28 mouse cellular contexts compared by ENCODE assay signal in the genomic region with DNA sequence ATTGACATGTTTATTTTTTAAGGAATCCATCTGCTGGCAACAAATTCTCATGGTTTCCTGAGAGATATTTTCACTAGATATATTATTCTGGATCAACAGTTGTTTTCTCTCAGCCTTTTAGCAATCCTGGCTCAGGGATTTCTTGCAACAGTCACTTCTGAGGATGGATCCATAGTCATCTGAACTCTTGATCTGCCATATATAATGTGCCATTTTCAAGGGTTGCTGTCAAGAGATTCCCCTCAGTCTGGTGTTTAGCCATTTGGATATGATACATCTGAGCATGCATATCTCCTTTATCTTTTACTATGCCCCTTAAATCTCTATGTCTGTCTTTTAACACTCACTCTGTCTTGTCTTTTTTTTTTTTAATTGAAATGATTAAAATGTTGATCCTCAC.
DNase-seq lines count a peak whose midpoint lies in the region; ATAC-seq and TF ChIP-seq lines count a peak whose summit lies in the region.
"Had no signal": no experiment of that assay in that cellular context is flagged by ENCODE, and none has a peak within 500 bp of the region (broad histone marks: within the 10 kb centered on the region; RNA-seq: fewer than 3 reads in every experiment).

No protein-coding gene starts in this region.

- H3K9me3 ChIP-seq in intestine, embryonic 15.5 days, result no peaks in the 10 kb centered on the region
- H3K9me3 ChIP-seq in intestine, postnatal 0 days (ENCODE audit: control insufficient read depth), result no peaks in the 10 kb centered on the region
- H3K9me3 ChIP-seq in kidney, embryonic 15.5 days (replicated peaks), result no peaks in the 10 kb centered on the region
- no peaks in the 10 kb centered on the region for H3K9me3 ChIP-seq in lung, embryonic 16.5 days (ENCODE audit: control insufficient read depth, low read length)
- no peaks in the 10 kb centered on the region for H3K9me3 ChIP-seq in lung, postnatal 0 days (ENCODE audit: low read length)
- H3K9me3 ChIP-seq: embryonic facial prominence, embryonic 10.5 days; embryonic facial prominence, embryonic 13.5 days; forebrain, embryonic 12.5 days; forebrain, embryonic 15.5 days; heart, embryonic 12.5 days; heart, embryonic 15.5 days; hindbrain, embryonic 10.5 days had no signal

- no peak overlapping the region for H3K27ac ChIP-seq in intestine, embryonic 15.5 days
- H3K27ac ChIP-seq in intestine, postnatal 0 days (ENCODE audit: low read depth, low read length), result no peak overlapping the region
- H3K27ac ChIP-seq in kidney, embryonic 15.5 days, result no peak overlapping the region
- H3K27ac ChIP-seq in lung, embryonic 16.5 days (ENCODE audit: low read length), result no peak overlapping the region
- no peak overlapping the region for H3K27ac ChIP-seq in lung, postnatal 0 days (ENCODE audit: low read length)
- H3K27ac ChIP-seq: embryonic facial prominence, embryonic 10.5 days; embryonic facial prominence, embryonic 13.5 days; forebrain, embryonic 12.5 days; forebrain, embryonic 15.5 days; heart, embryonic 15.5 days; hindbrain, embryonic 10.5 days had no signal

- no peak for DNase-seq in kidney, postnatal 10 days
- peak; percentile 8 for DNase-seq in kidney, postnatal 14 days
- no peak for DNase-seq in kidney, adult 11 months
- DNase-seq in lung, postnatal 0 days (ENCODE audit: low spot score), result no peak
- DNase-seq: adrenal gland, adult 8-10 months; adrenal gland, postnatal 25 days; cerebellum, adult 11-12 months; cerebellum, adult 8-10 months; cerebellum, postnatal 10 days; cerebellum, postnatal 36 days; embryo, embryonic 11 days; gastrocnemius, postnatal 25 days; heart, adult 18-20 months; heart, postnatal 10 days; heart, postnatal 36 days had no signal

- TF ChIP-seq CTCF in intestine, postnatal 0 days (IDR thresholded peaks at IDR 0.05; ENCODE audit: low read depth), result no peak
- no peak for TF ChIP-seq CTCF in lung, postnatal 0 days (IDR thresholded peaks at IDR 0.05)

- no peak overlapping the region for H3K4me3 ChIP-seq in intestine, embryonic 15.5 days (replicated peaks)
- no peak overlapping the region for H3K4me3 ChIP-seq in intestine, postnatal 0 days (ENCODE audit: low read depth, low read length)
- no peak overlapping the region for H3K4me3 ChIP-seq in kidney, embryonic 15.5 days (replicated peaks)
- no peak overlapping the region for H3K4me3 ChIP-seq in lung, embryonic 16.5 days (ENCODE audit: low read length)
- no peak overlapping the region for H3K4me3 ChIP-seq in lung, postnatal 0 days (ENCODE audit: low read depth, low read length)
- H3K4me3 ChIP-seq: embryonic facial prominence, embryonic 10.5 days; embryonic facial prominence, embryonic 13.5 days; erythroblast, embryonic 14.5 days; forebrain, embryonic 12.5 days; forebrain, embryonic 15.5 days; heart, embryonic 12.5 days; heart, embryonic 15.5 days; hindbrain, embryonic 10.5 days had no signal

- peak; percentile 43; the same call in 1 of the 2 replicates for ATAC-seq in intestine, embryonic 15.5 days
- no peak for ATAC-seq in intestine, postnatal 0 days
- ATAC-seq in kidney, embryonic 15.5 days (replicated peaks; ENCODE audit: low FRiP score), result peak; percentile 76
- peak; percentile 91 for ATAC-seq in lung, embryonic 16.5 days (ENCODE audit: low read depth)
- ATAC-seq in lung, postnatal 0 days, result no peak
- ATAC-seq: activated CD4-positive, CD25-positive, alpha-beta regulatory T cell, adult 4 months; forebrain, embryonic 15.5 days had no signal

- no peaks in the 10 kb centered on the region for H3K36me3 ChIP-seq in intestine, embryonic 15.5 days
- no peaks in the 10 kb centered on the region for H3K36me3 ChIP-seq in intestine, postnatal 0 days (ENCODE audit: control insufficient read depth, insufficient read depth)
- H3K36me3 ChIP-seq in kidney, embryonic 15.5 days, result no peaks in the 10 kb centered on the region
- no peaks in the 10 kb centered on the region for H3K36me3 ChIP-seq in lung, embryonic 16.5 days (ENCODE audit: control insufficient read depth, insufficient read depth, low read length)
- H3K36me3 ChIP-seq in lung, postnatal 0 days (ENCODE audit: insufficient read depth, low read length), result no peaks in the 10 kb centered on the region
- H3K36me3 ChIP-seq: embryonic facial prominence, embryonic 10.5 days; embryonic facial prominence, embryonic 13.5 days; forebrain, embryonic 12.5 days; forebrain, embryonic 15.5 days; heart, embryonic 12.5 days; heart, embryonic 15.5 days; hindbrain, embryonic 10.5 days had no signal

- no peak for TF ChIP-seq EP300 in lung, postnatal 0 days (IDR thresholded peaks at IDR 0.05)

- H3K27me3 ChIP-seq in intestine, embryonic 15.5 days (replicated peaks), result no peaks in the 10 kb centered on the region
- H3K27me3 ChIP-seq in intestine, postnatal 0 days (replicated peaks; ENCODE audit: control insufficient read depth, insufficient read depth, low read length), result no peaks in the 10 kb centered on the region
- no peaks in the 10 kb centered on the region for H3K27me3 ChIP-seq in kidney, embryonic 15.5 days
- H3K27me3 ChIP-seq in lung, embryonic 16.5 days (ENCODE audit: control insufficient read depth, insufficient read depth, low read depth, low read length), result no peaks in the 10 kb centered on the region
- H3K27me3 ChIP-seq in lung, postnatal 0 days (replicated peaks; ENCODE audit: insufficient read depth, low read length), result no peaks in the 10 kb centered on the region
- H3K27me3 ChIP-seq: embryonic facial prominence, embryonic 13.5 days; forebrain, embryonic 12.5 days; forebrain, embryonic 15.5 days; heart, embryonic 12.5 days; heart, embryonic 15.5 days had no signal

- no peak overlapping the region for H3K9ac ChIP-seq in intestine, embryonic 15.5 days
- no peak overlapping the region for H3K9ac ChIP-seq in intestine, postnatal 0 days (ENCODE audit: low read depth, low read length)
- no peak overlapping the region for H3K9ac ChIP-seq in kidney, embryonic 15.5 days
- H3K9ac ChIP-seq in lung, embryonic 16.5 days (ENCODE audit: low read length), result no peak overlapping the region
- no peak overlapping the region for H3K9ac ChIP-seq in lung, postnatal 0 days (replicated peaks; ENCODE audit: low read depth)
- H3K9ac ChIP-seq: embryonic facial prominence, embryonic 13.5 days; forebrain, embryonic 12.5 days; forebrain, embryonic 15.5 days; heart, embryonic 12.5 days; heart, embryonic 15.5 days had no signal

- no peak overlapping the region for H3K4me2 ChIP-seq in intestine, embryonic 15.5 days (replicated peaks)
- no peak overlapping the region for H3K4me2 ChIP-seq in intestine, postnatal 0 days (replicated peaks; ENCODE audit: low read depth)
- H3K4me2 ChIP-seq in kidney, embryonic 15.5 days, result no peak overlapping the region
- no peak overlapping the region for H3K4me2 ChIP-seq in lung, embryonic 16.5 days (ENCODE audit: low read depth, low read length)
- H3K4me2 ChIP-seq in lung, postnatal 0 days (replicated peaks; ENCODE audit: low read depth, low read length), result no peak overlapping the region
- H3K4me2 ChIP-seq: embryonic facial prominence, embryonic 13.5 days; forebrain, embryonic 12.5 days; forebrain, embryonic 15.5 days; heart, embryonic 12.5 days; heart, embryonic 15.5 days had no signal

- no peaks in the 10 kb centered on the region for H3K4me1 ChIP-seq in intestine, embryonic 15.5 days (replicated peaks)
- no peaks in the 10 kb centered on the region for H3K4me1 ChIP-seq in intestine, postnatal 0 days (replicated peaks; ENCODE audit: control insufficient read depth, insufficient read depth, low read length)
- no peaks in the 10 kb centered on the region for H3K4me1 ChIP-seq in kidney, embryonic 15.5 days
- H3K4me1 ChIP-seq in lung, embryonic 16.5 days (replicated peaks; ENCODE audit: control insufficient read depth, insufficient read depth, low read length), result no peaks in the 10 kb centered on the region
- H3K4me1 ChIP-seq in lung, postnatal 0 days (ENCODE audit: insufficient read depth, low read depth, low read length), result no peaks in the 10 kb centered on the region
- H3K4me1 ChIP-seq: embryonic facial prominence, embryonic 10.5 days; embryonic facial prominence, embryonic 13.5 days; forebrain, embryonic 12.5 days; forebrain, embryonic 15.5 days; heart, embryonic 12.5 days; heart, embryonic 15.5 days; hindbrain, embryonic 10.5 days had no signal

Comparison
In these comparisons a context has a peak if more than half of its experiments do, and no peak if none do; other contexts are left out.
1. ATAC-seq: peak in intestine, embryonic 15.5 days (single experiment), kidney, embryonic 15.5 days (single experiment) and lung, embryonic 16.5 days (single experiment); none in intestine, postnatal 0 days (single experiment) and lung, postnatal 0 days (single experiment).